Mouse (Mus musculus) forebrain, postnatal 0 days (tissue): ENCODE data around the gene Olfr318. TPM values are rescaled to one million over a fixed set of nuclear protein-coding genes. Genes with fewer than 3 reads are reported as not detected.
A peak's percentile ranks its signal among the peaks of the same experiment; 100 is the strongest.
"Not testable (repeated sequence)": the region's sequence is repeated elsewhere in the genome, so short reads cannot be mapped to it uniquely, and the experiment has no call there.

ENCODE experiments used
- ATAC-seq: fragments of 200-750 bp; cut with Nextera tagmentation; 2 replicates; pipeline ENCODE4 v1.8.0; 2017; ENCODE audit warnings: mild to moderate bottlenecking, moderate library complexity
- DNase-seq: peaks from one replicate; pipeline ENCODE4 v3.0.0-alpha.2; 2015
- H3K27ac ChIP-seq: fragments of 300-500 bp; sonication (generic); 2 replicates; pipeline ENCODE4 v1.5.1; 2014; ENCODE audit warnings: low read depth, mild to moderate bottlenecking, antibody characterized with exemption, low read length, moderate library complexity, mixed read lengths
- H3K27me3 ChIP-seq: fragments of 300-500 bp; sonication (generic); 2 replicates; pipeline ENCODE4 v1.6.1; 2014; ENCODE audit warnings: mild to moderate bottlenecking, low read length, mixed read lengths; ENCODE audit not compliant: insufficient read depth
- H3K36me3 ChIP-seq: fragments of 300-500 bp; sonication (generic); 2 replicates; pipeline ENCODE4 v1.6.1; 2014; ENCODE audit warnings: mild to moderate bottlenecking, moderate library complexity; ENCODE audit not compliant: insufficient read depth
- H3K4me1 ChIP-seq: fragments of 300-500 bp; sonication (generic); 2 replicates; pipeline ENCODE4 v1.6.1; 2014; ENCODE audit warnings: antibody characterized with exemption; ENCODE audit not compliant: insufficient read depth
- H3K4me2 ChIP-seq: fragments of 300-500 bp; sonication (generic); 2 replicates; pipeline ENCODE4 v1.6.1; 2014; ENCODE audit warnings: low read depth, mild to moderate bottlenecking, moderate library complexity
- H3K4me3 ChIP-seq: fragments of 300-500 bp; sonication (generic); 2 replicates; pipeline ENCODE4 v1.5.1; 2014; ENCODE audit warnings: low read depth, low read length, mixed read lengths
- H3K9ac ChIP-seq: fragments of 300-500 bp; sonication (generic); 2 replicates; pipeline ENCODE4 v1.6.1; 2014; ENCODE audit warnings: mild to moderate bottlenecking
- H3K9me3 ChIP-seq: fragments of 300-500 bp; sonication (generic); 2 replicates; pipeline ENCODE4 v1.6.1; 2016; ENCODE audit warnings: low read length
- CTCF ChIP-seq: sonication (generic); IDR thresholded peaks from 2 replicates; pipeline ENCODE4 v1.5.1; 2016; ENCODE audit warnings: antibody characterized with exemption, control low read depth, low read depth
- WGBS: fragments of 180-500 bp; shearing (Covaris S2); extraction: QIAGEN DNeasy Blood & Tissue Kit; methylation state at CpG from one replicate; pipeline ENCODE4 v1.1.7; 2014; 5-methylcytosine and 5-hydroxymethylcytosine counted together
- polyA plus RNA-seq: library from polyadenylated mRNA; unstranded; fragments of >200 nt; fragmentation: Nextera tagmentation; extraction: Ambion mirVana; gene quantifications from 2 replicates; pipeline ENCODE4 v1.2.1, GENCODE M21; 2015
- total RNA-seq: library from RNA; depleted of rRNA; stranded (reverse); fragments of >200 nt; gene quantifications from 2 replicates; pipeline ENCODE4 v1.2.3, GENCODE M21; 2014; rRNA removed

Olfr318 gene
- total and polyA plus RNA-seq, 2 experiments from 2014 or later = not detected

GRCm38 (mm10) chr11:58719701-58720100 is 4.1 kb downstream of the Olfr318 start:
- TF ChIP-seq CTCF = no peak
- Histone ChIP-seq H3K4me3 (no peak overlapping the region), H3K9me3 (no peaks in the 10 kb centered on the region), H3K36me3 (no peaks in the 10 kb centered on the region), H3K9ac (no peak overlapping the region), H3K27ac (no peak overlapping the region), H3K4me2 (no peak overlapping the region), H3K4me1 (no peaks in the 10 kb centered on the region), H3K27me3 (no peaks in the 10 kb centered on the region)
- WGBS = 88% methylated on average over 4 of the region's 4 CpGs
- no peak for ATAC-seq
- DNase-seq = no peak

GRCm38 (mm10) chr11:58717723-58718122 is 6.1 kb downstream of the Olfr318 start:
- 92% methylated on average over 6 of the region's 7 CpGs for WGBS
- not testable (repeated sequence) for H3K4me2 ChIP-seq

GRCm38 (mm10) chr11:58709086-58709485 is 14.7 kb downstream of the Olfr318 start:
- no peak overlapping the region for H3K9ac ChIP-seq
- WGBS = 78% methylated on average over 11 of the region's 11 CpGs
- no peaks in the 10 kb centered on the region for H3K27me3 ChIP-seq
- H3K4me1 ChIP-seq = no peaks in the 10 kb centered on the region
- H3K4me2 ChIP-seq = no peak overlapping the region
- no peaks in the 10 kb centered on the region for H3K36me3 ChIP-seq
- no peak overlapping the region for H3K27ac ChIP-seq
- no peak for TF ChIP-seq CTCF
- no peak overlapping the region for H3K4me3 ChIP-seq
- H3K9me3 ChIP-seq = no peaks in the 10 kb centered on the region
- ATAC-seq = no peak
- no peak for DNase-seq

More at GRCm38 (mm10) chr11:58717723-58718122, 6.1 kb downstream of the Olfr318 start:
- not testable (repeated sequence) for H3K9ac ChIP-seq, H3K4me1 ChIP-seq, H3K36me3 ChIP-seq, H3K4me3 ChIP-seq, H3K9me3 ChIP-seq, H3K27ac ChIP-seq, H3K27me3 ChIP-seq, DNase-seq, ATAC-seq

DNA sequence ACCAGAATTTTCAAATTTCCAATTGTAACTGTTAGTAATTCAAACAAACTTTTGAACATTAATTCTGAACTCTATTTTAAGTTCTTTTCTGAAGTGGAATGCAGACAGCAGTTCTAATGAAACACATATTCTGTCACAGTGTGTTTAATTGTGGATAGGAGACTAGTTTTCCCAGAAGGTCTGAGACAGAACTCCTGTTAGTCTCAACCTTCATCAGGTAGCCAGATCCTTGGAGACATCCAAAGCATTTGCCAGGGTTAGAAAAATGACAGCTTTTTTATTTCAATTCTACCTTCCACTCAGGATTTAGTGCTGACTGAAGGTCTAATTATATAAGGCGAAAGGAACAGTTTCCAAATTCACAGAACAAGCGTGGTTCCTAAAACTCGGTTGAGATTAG is 25.0 kb downstream of the Olfr318 start, which contains the start of gene Olfr319:
TSS of gene Olfr319 (plus strand) at position 301 of the 400 bp plus-strand sequence.
- H3K4me2 ChIP-seq = no peak within 1 kb of the TSS
- H3K4me1 ChIP-seq = no peaks in the 10 kb centered on the region
- ATAC-seq = no peak
- no peak within 1 kb of the TSS for H3K9ac ChIP-seq
- H3K4me3 ChIP-seq = no peak within 1 kb of the TSS
- WGBS = 79% methylated on average over 3 of the region's 3 CpGs
- no peak within 1 kb of the TSS for H3K27ac ChIP-seq
- DNase-seq = no peak
- H3K9me3 ChIP-seq = peaks cover 4% of the 10 kb centered on the region; the same call in 1 of the 2 replicates
- TF ChIP-seq CTCF = no peak
- no peaks in the 10 kb centered on the region for H3K36me3 ChIP-seq
- H3K27me3 ChIP-seq = no peaks in the 10 kb centered on the region

GRCm38 (mm10) chr11:58680799-58681198 is 43.0 kb downstream of the Olfr318 start, which contains the start of gene Olfr320:
Gene Olfr320, plus strand, starts transcription at chr11:58681099.
- WGBS = 84% methylated on average over 1 of the region's 1 CpGs
- Histone ChIP-seq H3K36me3 (no peaks in the 10 kb centered on the region), H3K27me3 (no peaks in the 10 kb centered on the region), H3K9ac (no peak within 1 kb of the TSS), H3K4me3 (no peak within 1 kb of the TSS), H3K9me3 (no peaks in the 10 kb centered on the region), H3K27ac (no peak within 1 kb of the TSS), H3K4me1 (no peaks in the 10 kb centered on the region), H3K4me2 (no peak within 1 kb of the TSS)
- no peak for TF ChIP-seq CTCF
- ATAC-seq (no peak), DNase-seq (no peak)

- TF ChIP-seq CTCF = peak; percentile 9; the same call in 1 of the 2 replicates
- H3K9ac ChIP-seq = no peak overlapping the region
- no peaks in the 10 kb centered on the region for H3K36me3 ChIP-seq
- ATAC-seq (no peak), DNase-seq (no peak)
- no peaks in the 10 kb centered on the region for H3K9me3 ChIP-seq
- H3K4me3 ChIP-seq = no peak overlapping the region
- H3K27ac ChIP-seq = no peak overlapping the region
- no peak overlapping the region for H3K4me2 ChIP-seq
- 55% methylated on average over 4 of the region's 4 CpGs for WGBS
- H3K4me1 ChIP-seq = no peaks in the 10 kb centered on the region
- no peaks in the 10 kb centered on the region for H3K27me3 ChIP-seq
These were observed 52.0 kb downstream of the Olfr318 start for GRCm38 (mm10) chr11:58671825-58672224.

DNA sequence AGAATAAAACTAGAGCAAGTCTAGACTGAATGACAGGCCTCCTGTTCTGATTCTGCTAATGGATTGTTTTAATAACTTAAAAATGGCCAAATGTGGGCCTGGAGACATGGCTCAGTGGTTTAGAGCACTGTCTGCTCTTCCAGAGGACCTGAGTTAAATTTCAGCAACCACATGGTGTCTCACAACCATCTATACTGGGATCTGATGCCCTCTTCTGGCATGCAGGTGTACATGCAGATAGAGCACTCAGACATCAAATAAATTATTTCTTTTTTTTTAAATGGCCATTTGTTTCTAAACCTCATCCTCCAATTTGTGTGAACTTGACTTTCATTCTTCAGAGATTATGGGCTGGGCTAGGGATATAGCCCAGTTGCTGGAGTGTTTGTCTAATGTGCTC is 54.6 kb downstream of the Olfr318 start:
- DNase-seq (no peak), ATAC-seq (no peak)
- Histone ChIP-seq H3K4me2 (no peak overlapping the region), H3K4me1 (no peaks in the 10 kb centered on the region), H3K9ac (no peak overlapping the region), H3K9me3 (no peaks in the 10 kb centered on the region), H3K36me3 (no peaks in the 10 kb centered on the region), H3K27ac (no peak overlapping the region), H3K27me3 (no peaks in the 10 kb centered on the region), H3K4me3 (no peak overlapping the region)
- no peak for TF ChIP-seq CTCF

Other genes starting within 250 kb of the Olfr318 start
- gene Olfr332, start 231.5 kb downstream of the Olfr318 start, total RNA-seq = not detected in 2 replicates
- 0.29 TPM in 1 of 2 replicates, not detected in the other for gene Olfr332, start 231.5 kb downstream of the Olfr318 start, polyA plus RNA-seq
- gene Olfr331, start 221.4 kb downstream of the Olfr318 start, total RNA-seq = not detected in 2 replicates
- not detected in 2 replicates for gene Olfr331, start 221.4 kb downstream of the Olfr318 start, polyA plus RNA-seq
- gene Olfr330, start 189.2 kb downstream of the Olfr318 start, total RNA-seq = 0.24 TPM in 1 of 2 replicates, not detected in the other
- gene Olfr330, start 189.2 kb downstream of the Olfr318 start, polyA plus RNA-seq = not detected in 2 replicates
- gene Olfr329-ps, start 177.6 kb downstream of the Olfr318 start, total RNA-seq = not detected in 2 replicates
- not detected in 2 replicates for gene Olfr329-ps, start 177.6 kb downstream of the Olfr318 start, polyA plus RNA-seq
- gene Olfr328, start 168.4 kb downstream of the Olfr318 start, total RNA-seq = not detected in 2 replicates
- gene Olfr328, start 168.4 kb downstream of the Olfr318 start, polyA plus RNA-seq = not detected in 2 replicates
- gene Olfr224, start 153.5 kb downstream of the Olfr318 start, total RNA-seq = not detected in 2 replicates
- gene Olfr224, start 153.5 kb downstream of the Olfr318 start, polyA plus RNA-seq = 0.10 TPM in 1 of 2 replicates, not detected in the other
- not detected in 2 replicates for gene Olfr325, start 146.3 kb downstream of the Olfr318 start, total RNA-seq
- gene Olfr325, start 146.3 kb downstream of the Olfr318 start, polyA plus RNA-seq = not detected in 2 replicates
- gene Olfr324, start 128.9 kb downstream of the Olfr318 start, total RNA-seq = not detected in 2 replicates
- 0.13 TPM in 1 of 2 replicates, not detected in the other for gene Olfr324, start 128.9 kb downstream of the Olfr318 start, polyA plus RNA-seq
- gene 2210407C18Rik, start 107.9 kb downstream of the Olfr318 start, total RNA-seq = not detected in 2 replicates
- gene 2210407C18Rik, start 107.9 kb downstream of the Olfr318 start, polyA plus RNA-seq = not detected in 2 replicates
- gene Olfr323, start 93.5 kb downstream of the Olfr318 start, total RNA-seq = not detected in 2 replicates
- gene Olfr323, start 93.5 kb downstream of the Olfr318 start, polyA plus RNA-seq = not detected in 2 replicates
- gene Trim58, start 83.5 kb downstream of the Olfr318 start, total RNA-seq = 0.15 TPM in 1 of 2 replicates, not detected in the other
- gene Trim58, start 83.5 kb downstream of the Olfr318 start, polyA plus RNA-seq = 0.06 and 0.19 TPM in 2 replicates
- gene Olfr322, start 65.2 kb downstream of the Olfr318 start, total RNA-seq = not detected in 2 replicates
- not detected in 2 replicates for gene Olfr322, start 65.2 kb downstream of the Olfr318 start, polyA plus RNA-seq
- not detected in 2 replicates for gene Olfr320, start 42.9 kb downstream of the Olfr318 start, total RNA-seq
- gene Olfr320, start 42.9 kb downstream of the Olfr318 start, polyA plus RNA-seq = not detected in 2 replicates
- gene Olfr319, start 24.9 kb downstream of the Olfr318 start, total RNA-seq = not detected in 2 replicates
- not detected in 2 replicates for gene Olfr319, start 24.9 kb downstream of the Olfr318 start, polyA plus RNA-seq
- 0.15 and 0.81 TPM in 2 replicates for gene Olfr317, start 15.2 kb upstream of the Olfr318 start, total RNA-seq
- 0.12 and 0.13 TPM in 2 replicates for gene Olfr317, start 15.2 kb upstream of the Olfr318 start, polyA plus RNA-seq
- not detected in 2 replicates for gene Olfr316, start 28.7 kb upstream of the Olfr318 start, total RNA-seq
- 0.16 TPM in 1 of 2 replicates, not detected in the other for gene Olfr316, start 28.7 kb upstream of the Olfr318 start, polyA plus RNA-seq
- 0.29 TPM in 1 of 2 replicates, not detected in the other for gene Olfr315, start 49.2 kb upstream of the Olfr318 start, total RNA-seq
- gene Olfr315, start 49.2 kb upstream of the Olfr318 start, polyA plus RNA-seq = not detected in 2 replicates
- not detected in 2 replicates for gene Olfr314, start 58.9 kb upstream of the Olfr318 start, total RNA-seq
- not detected in 2 replicates for gene Olfr314, start 58.9 kb upstream of the Olfr318 start, polyA plus RNA-seq
- gene Fam183b, start 77.9 kb upstream of the Olfr318 start, total RNA-seq = 8.0 and 8.6 TPM in 2 replicates
- 8.6 and 12.0 TPM in 2 replicates for gene Fam183b, start 77.9 kb upstream of the Olfr318 start, polyA plus RNA-seq
- gene Olfr313, start 91.0 kb upstream of the Olfr318 start, total RNA-seq = not detected in 2 replicates
- gene Olfr313, start 91.0 kb upstream of the Olfr318 start, polyA plus RNA-seq = not detected in 2 replicates
- gene Olfr312, start 105.2 kb upstream of the Olfr318 start, total RNA-seq = not detected in 2 replicates
- gene Olfr312, start 105.2 kb upstream of the Olfr318 start, polyA plus RNA-seq = not detected in 2 replicates
- gene Olfr311, start 115.2 kb upstream of the Olfr318 start, total RNA-seq = not detected in 2 replicates
- gene Olfr311, start 115.2 kb upstream of the Olfr318 start, polyA plus RNA-seq = not detected in 2 replicates
- 22.6 and 22.8 TPM in 2 replicates for gene Gm12258, start 123.1 kb upstream of the Olfr318 start, total RNA-seq
- 6.2 and 10.2 TPM in 2 replicates for gene Gm12258, start 123.1 kb upstream of the Olfr318 start, polyA plus RNA-seq
- gene 2810021J22Rik, start 143.2 kb upstream of the Olfr318 start, total RNA-seq = 8.5 and 8.8 TPM in 2 replicates
- 5.3 and 8.2 TPM in 2 replicates for gene 2810021J22Rik, start 143.2 kb upstream of the Olfr318 start, polyA plus RNA-seq
- 13.0 and 13.2 TPM in 2 replicates for gene Zfp39, start 180.2 kb upstream of the Olfr318 start, total RNA-seq
- 4.4 and 7.0 TPM in 2 replicates for gene Zfp39, start 180.2 kb upstream of the Olfr318 start, polyA plus RNA-seq
- gene Btnl10, start 193.9 kb upstream of the Olfr318 start, total RNA-seq = 0.10 TPM in 1 of 2 replicates, not detected in the other
- not detected in 2 replicates for gene Btnl10, start 193.9 kb upstream of the Olfr318 start, polyA plus RNA-seq
- gene Rnf187, start 214.9 kb upstream of the Olfr318 start, total RNA-seq = 668 and 716 TPM in 2 replicates
- gene Rnf187, start 214.9 kb upstream of the Olfr318 start, polyA plus RNA-seq = 583 and 608 TPM in 2 replicates
- 446 and 960 TPM in 2 replicates for gene Hist3h2ba, start 224.9 kb upstream of the Olfr318 start, total RNA-seq
- 111 and 146 TPM in 2 replicates for gene Hist3h2ba, start 224.9 kb upstream of the Olfr318 start, polyA plus RNA-seq
- 181 and 199 TPM in 2 replicates for gene Hist3h2a, start 230.7 kb upstream of the Olfr318 start, total RNA-seq
- 58.0 and 58.7 TPM in 2 replicates for gene Hist3h2a, start 230.7 kb upstream of the Olfr318 start, polyA plus RNA-seq
- 3.4 and 4.0 TPM in 2 replicates for gene Trim17, start 230.7 kb upstream of the Olfr318 start, total RNA-seq
- gene Trim17, start 230.7 kb upstream of the Olfr318 start, polyA plus RNA-seq = 0.65 TPM in 2 replicates